Mouse (Mus musculus): Measurements from ENCODE around the gene C1qtnf5. TPM values are rescaled to one million over a fixed set of nuclear protein-coding genes. Genes with fewer than 3 reads are reported as not detected.

Gene C1qtnf5
- polyA plus RNA-seq (2012; rRNA removed) = 23.7 and 30.8 TPM in 2 replicates

DNA sequence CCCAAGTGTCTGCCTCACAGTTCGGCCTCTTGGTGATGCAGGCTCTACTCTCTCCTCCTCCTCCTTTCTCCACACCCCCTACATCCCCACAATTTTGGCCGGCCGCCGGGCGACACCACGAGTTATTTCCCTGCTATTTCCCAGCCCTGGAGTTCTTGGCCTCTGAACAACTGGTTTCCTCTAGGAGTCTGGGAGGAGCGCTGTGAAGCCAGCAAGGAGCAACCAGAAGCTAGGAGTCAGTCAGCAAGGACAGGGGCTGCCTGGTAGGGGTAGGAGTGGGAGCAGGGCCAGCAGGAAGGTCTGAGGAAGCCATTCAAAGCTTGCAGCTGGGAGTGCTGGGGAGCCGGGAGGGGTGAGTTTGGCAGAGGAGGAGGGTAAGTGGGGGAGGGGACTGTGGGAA lies at the start of gene C1qtnf5:
C1qtnf5 (plus strand) TSS at position 136 of the 400 bp plus-strand sequence.

DNA sequence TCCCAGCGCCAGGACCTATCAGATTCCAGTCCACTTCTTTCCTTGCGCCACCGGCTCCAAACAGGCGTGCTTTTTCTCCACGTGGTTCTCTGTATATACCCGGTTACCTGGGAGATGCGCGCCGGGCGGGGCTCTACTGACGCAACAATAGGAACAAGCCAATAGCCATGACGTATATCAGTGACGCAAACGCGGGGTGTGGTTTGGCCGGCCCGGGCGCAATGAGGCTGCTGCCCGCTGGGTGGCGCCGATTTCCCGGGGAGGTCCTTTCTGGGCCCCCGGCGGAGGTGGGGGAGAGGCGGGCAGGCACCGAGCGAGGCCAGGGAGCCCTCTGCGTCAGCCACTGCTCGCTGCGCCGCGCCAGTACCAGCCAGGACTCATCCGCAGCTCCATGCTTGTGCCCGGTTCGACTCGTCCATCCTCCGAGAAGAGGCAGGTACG lies 40.2 kb upstream of the C1qtnf5 start, which contains the start of gene Usp2:
Usp2 (plus strand) TSS at position 237 of the 441 bp plus-strand sequence.

DNA sequence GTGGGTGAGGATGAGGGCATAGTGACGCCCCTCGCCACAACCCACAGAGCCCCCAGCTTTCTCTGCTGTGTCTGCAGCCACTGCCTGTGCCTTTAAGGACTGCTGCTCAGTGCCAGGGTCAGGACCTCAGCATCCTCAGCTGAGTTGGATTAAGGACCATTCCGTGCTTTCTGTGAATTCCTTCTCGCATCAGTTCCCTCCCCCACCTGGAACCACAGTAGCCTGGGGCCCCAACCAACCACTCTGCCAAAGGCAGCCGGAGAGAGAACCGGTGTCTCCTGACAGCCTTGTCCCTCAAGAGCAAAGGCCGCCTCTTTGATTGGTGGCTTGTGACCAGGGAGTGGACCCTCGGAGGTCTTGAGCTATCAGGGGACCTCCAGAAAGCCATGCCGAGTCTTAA lies 5.6 kb upstream of the C1qtnf5 start, which contains the start of gene Mfrp:
Mfrp (plus strand) TSS at position 240 of the 400 bp plus-strand sequence.

DNA sequence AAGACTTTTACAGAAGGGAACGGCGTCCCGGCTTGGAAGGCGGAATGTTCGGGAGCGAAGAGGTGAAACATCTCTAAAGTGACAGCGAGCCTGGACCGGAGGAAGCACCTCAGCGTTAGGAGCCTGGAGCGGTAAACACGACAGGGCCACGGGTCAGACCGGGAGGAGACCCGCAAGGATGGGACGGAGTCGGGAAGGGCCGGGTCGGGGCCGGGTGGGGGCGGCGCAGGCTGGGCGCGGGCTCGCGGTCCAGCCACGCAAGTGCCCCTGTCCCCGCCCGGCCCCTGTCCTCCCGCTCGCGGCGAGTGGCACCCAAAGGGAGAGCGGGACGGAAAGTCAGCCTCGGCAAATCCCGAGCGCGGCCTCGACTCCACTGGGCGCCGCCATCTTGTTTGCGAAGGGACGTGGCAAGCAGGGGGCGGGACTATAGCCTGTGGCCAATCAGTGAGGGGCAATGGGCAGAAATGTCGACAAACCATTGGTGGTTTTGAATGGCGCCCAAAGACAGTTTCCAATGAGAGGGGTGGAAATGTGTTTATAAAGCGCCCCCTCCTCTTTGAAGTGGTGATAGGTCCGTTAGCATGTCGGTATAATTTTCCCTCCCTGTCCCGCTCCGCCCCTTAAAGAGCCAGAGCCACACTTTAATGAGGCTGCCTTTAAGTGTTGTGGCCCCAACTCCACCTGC lies 6.2 kb downstream of the C1qtnf5 start, which contains the start of the genes Gm49380 and Rnf26:
Gm49380 (minus strand) TSS at position 396 of the 685 bp plus-strand sequence.
Rnf26 (minus strand) TSS at position 413 of the 685 bp plus-strand sequence.

DNA sequence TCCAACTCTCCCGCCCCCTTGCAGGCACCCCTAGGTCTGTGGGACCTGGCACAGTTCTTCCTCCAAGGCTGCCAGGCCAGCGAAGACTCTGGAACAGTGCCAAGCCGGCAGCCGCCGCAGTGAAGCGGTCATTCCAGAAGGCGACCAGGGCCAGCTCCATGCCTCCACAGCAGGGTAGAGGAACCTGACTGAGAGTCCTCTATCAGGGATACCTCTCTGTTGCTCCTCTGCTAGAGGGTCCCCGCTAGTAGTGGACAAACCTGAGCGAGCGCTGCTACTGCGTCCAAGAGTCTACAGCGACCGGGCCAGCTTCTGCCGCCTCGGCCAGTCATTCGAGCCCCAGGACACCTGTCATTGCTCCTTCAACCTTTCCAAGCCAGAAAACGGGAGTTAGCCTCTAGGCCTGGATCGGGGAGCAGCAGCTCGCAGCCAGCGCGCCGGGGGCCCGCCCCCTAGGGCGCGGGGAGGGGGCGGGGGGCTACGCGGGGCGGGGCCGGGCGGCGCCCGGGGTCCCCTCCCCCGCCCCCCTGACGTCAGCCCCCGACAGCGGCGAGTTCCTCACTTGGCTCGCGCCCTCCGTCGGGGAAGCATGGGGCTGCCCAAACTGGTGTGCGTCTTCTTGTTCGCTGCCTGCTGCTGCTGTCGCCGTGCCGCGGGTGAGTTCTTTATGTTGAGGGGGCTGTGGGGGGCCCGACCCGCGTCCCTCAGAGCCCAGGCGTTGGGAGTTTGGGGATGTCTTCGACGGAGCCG lies 27.2 kb downstream of the C1qtnf5 start, which contains the start of gene Mcam:
Mcam (plus strand) TSS at position 369 of the 750 bp plus-strand sequence.

Other genes with a start within 250 kb of the C1qtnf5 start
- gene Thy1, start 63.9 kb upstream of the C1qtnf5 start, polyA plus RNA-seq (2012; rRNA removed) = 39.7 and 39.9 TPM in 2 replicates
- 9.1 and 11.0 TPM in 2 replicates for gene Usp2, start 40.2 kb upstream of the C1qtnf5 start, polyA plus RNA-seq (2012; rRNA removed)
- not detected in 2 replicates for gene Mfrp, start 5.5 kb upstream of the C1qtnf5 start, polyA plus RNA-seq (2012; rRNA removed)
- not detected in 2 replicates for gene Gm49380, start 6.3 kb downstream of the C1qtnf5 start, polyA plus RNA-seq (2012; rRNA removed)
- gene Rnf26, start 6.3 kb downstream of the C1qtnf5 start, polyA plus RNA-seq (2012; rRNA removed) = 34.4 and 44.1 TPM in 2 replicates
- 39.7 and 42.8 TPM in 2 replicates for gene Mcam, start 27.2 kb downstream of the C1qtnf5 start, polyA plus RNA-seq (2012; rRNA removed)
- gene Cbl, start 126.8 kb downstream of the C1qtnf5 start, polyA plus RNA-seq (2012; rRNA removed) = 8.4 and 10.9 TPM in 2 replicates
- 0.14 TPM in 1 of 2 replicates, not detected in the other for gene Ccdc153, start 133.4 kb downstream of the C1qtnf5 start, polyA plus RNA-seq (2012; rRNA removed)
- gene Pdzd3, start 144.2 kb downstream of the C1qtnf5 start, polyA plus RNA-seq (2012; rRNA removed) = 8.3 and 12.4 TPM in 2 replicates
- 27.5 and 33.1 TPM in 2 replicates for gene Nlrx1, start 161.4 kb downstream of the C1qtnf5 start, polyA plus RNA-seq (2012; rRNA removed)
- gene Abcg4, start 181.4 kb downstream of the C1qtnf5 start, polyA plus RNA-seq (2012; rRNA removed) = 4.7 and 6.7 TPM in 2 replicates
- gene Hinfp, start 198.4 kb downstream of the C1qtnf5 start, polyA plus RNA-seq (2012; rRNA removed) = 17.5 and 22.3 TPM in 2 replicates
- gene C2cd2l, start 213.0 kb downstream of the C1qtnf5 start, polyA plus RNA-seq (2012; rRNA removed) = 115 and 139 TPM in 2 replicates
- gene Dpagt1, start 218.8 kb downstream of the C1qtnf5 start, polyA plus RNA-seq (2012; rRNA removed) = 62.8 and 83.7 TPM in 2 replicates
- gene H2afx, start 227.4 kb downstream of the C1qtnf5 start, polyA plus RNA-seq (2012; rRNA removed) = 154 and 173 TPM in 2 replicates
- gene Hmbs, start 237.0 kb downstream of the C1qtnf5 start, polyA plus RNA-seq (2012; rRNA removed) = 34.5 and 35.2 TPM in 2 replicates

Measured in colon, adult 2 months (tissue).